9 mouse cellular contexts compared by ENCODE assay signal in genomic region chr11:115807971-115808370, GRCm38 (mm10). TPM values are rescaled to one million over a fixed set of nuclear protein-coding genes. Genes with fewer than 3 reads are reported as not detected.
A peak's percentile ranks its signal among the peaks of the same experiment; 100 is the strongest.
DNase-seq lines count a peak whose midpoint lies in the region; ATAC-seq and TF ChIP-seq lines count a peak whose summit lies in the region.
"Had no signal": no experiment of that assay in that cellular context is flagged by ENCODE, and none has a peak within 500 bp of the region (broad histone marks: within the 10 kb centered on the region; RNA-seq: fewer than 3 reads in every experiment).

No protein-coding gene starts in this region.

- H3K27ac ChIP-seq in heart, embryonic 13.5 days (replicated peaks) = peak overlapping the region; percentile 96
- H3K27ac ChIP-seq in heart, embryonic 14.5 days (replicated peaks in 1 of 2; ENCODE audit: control insufficient read depth in 1 of 2, insufficient read depth in 1 of 2, low read depth in 2 of 2, low read length in 2 of 2) = peak overlapping the region; percentile 91 to 93
- H3K27ac ChIP-seq in midbrain, embryonic 12.5 days (replicated peaks) = peak overlapping the region; percentile 39

- no peaks in the 10 kb centered on the region for H3K9me3 ChIP-seq in heart, embryonic 13.5 days
- no peaks in the 10 kb centered on the region for H3K9me3 ChIP-seq in heart, embryonic 14.5 days (ENCODE audit: control insufficient read depth, low read length)
- no peaks in the 10 kb centered on the region for H3K9me3 ChIP-seq in midbrain, embryonic 12.5 days

- no peak for TF ChIP-seq POLR2A in brain, embryonic 14.5 days (IDR thresholded peaks at IDR 0.05; ENCODE audit: borderline replicate concordance, extremely low read depth, insufficient read depth, insufficient read length, poor library complexity, severe bottlenecking)

- H3K4me1 ChIP-seq in heart, embryonic 13.5 days = peaks cover 77% of the 10 kb centered on the region
- H3K4me1 ChIP-seq in heart, embryonic 14.5 days (ENCODE audit: control insufficient read depth in 2 of 2, insufficient read depth in 2 of 2, low read length in 2 of 2) = peaks cover 46 to 53% of the 10 kb centered on the region in 2 experiments
- peaks cover 59% of the 10 kb centered on the region for H3K4me1 ChIP-seq in midbrain, embryonic 12.5 days

- WGBS in heart, embryonic 13.5 days = 78% methylated on average over 11 of the region's 11 CpGs
- WGBS in heart, embryonic 14.5 days = 67% methylated on average over 11 of the region's 11 CpGs
- WGBS in midbrain, embryonic 12.5 days = 59% methylated on average over 11 of the region's 11 CpGs

- no peaks in the 10 kb centered on the region for H3K27me3 ChIP-seq in heart, embryonic 13.5 days (replicated peaks)
- H3K27me3 ChIP-seq in heart, embryonic 14.5 days (ENCODE audit: control insufficient read depth, insufficient read depth, low read length) = no peaks in the 10 kb centered on the region
- H3K27me3 ChIP-seq in midbrain, embryonic 12.5 days = no peaks in the 10 kb centered on the region

- peak overlapping the region; percentile 97 for H3K9ac ChIP-seq in heart, embryonic 13.5 days
- peak overlapping the region; percentile 89; the same call in 1 of the 2 replicates for H3K9ac ChIP-seq in heart, embryonic 14.5 days (ENCODE audit: low read length)
- H3K9ac ChIP-seq in midbrain, embryonic 12.5 days (replicated peaks) = no peak overlapping the region

- intact Hi-C loops in heart, postnatal 25 days (cut with DNase I) = no loop called here

- H3K4me3 ChIP-seq in heart, embryonic 13.5 days = 0 out of 2 replicates have a peak overlapping the region, but pooled peaks have one; percentile 93
- H3K4me3 ChIP-seq in heart, embryonic 14.5 days (ENCODE audit: control insufficient read depth in 1 of 2, insufficient read depth in 1 of 2, low read depth in 1 of 2, low read length in 2 of 2) = no peak overlapping the region
- no peak overlapping the region for H3K4me3 ChIP-seq in midbrain, embryonic 12.5 days

- ATAC-seq in heart, embryonic 13.5 days (ENCODE audit: extremely low read depth, insufficient number of reproducible peaks, low FRiP score, low TSS enrichment) = no peak
- ATAC-seq in heart, embryonic 14.5 days (ENCODE audit: insufficient number of reproducible peaks, insufficient read depth, low FRiP score, low read depth) = no peak
- ATAC-seq in midbrain, embryonic 12.5 days (ENCODE audit: low FRiP score, low read depth) = no peak
- ATAC-seq: activated CD4-positive, CD25-positive, alpha-beta regulatory T cell, adult 4 months had no signal

- TF ChIP-seq CTCF in brain, embryonic 14.5 days (IDR thresholded peaks at IDR 0.05; ENCODE audit: borderline replicate concordance, extremely low read depth, insufficient read depth, insufficient read length) = no peak

- peak overlapping the region; percentile 92 for H3K4me2 ChIP-seq in heart, embryonic 13.5 days
- peak overlapping the region; percentile 97 for H3K4me2 ChIP-seq in heart, embryonic 14.5 days (ENCODE audit: low read length)
- no peak overlapping the region for H3K4me2 ChIP-seq in midbrain, embryonic 12.5 days (replicated peaks)

- DNase-seq in heart, postnatal 25 days (ENCODE audit: low spot score) = no peak
- peak; percentile 73 for DNase-seq in brain, embryonic 14.5 days (ENCODE audit: low read depth)
- DNase-seq in natural killer cell, adult 2 months (ENCODE audit: low spot score in 2 of 2) = no peak
- DNase-seq in urinary bladder, postnatal 36 days (ENCODE audit: low spot score in 2 of 2) = no peak
- no peak for DNase-seq in spleen, adult 18-20 months

- H3K36me3 ChIP-seq in heart, embryonic 13.5 days = peaks cover 73% of the 10 kb centered on the region
- peaks cover 68% of the 10 kb centered on the region for H3K36me3 ChIP-seq in heart, embryonic 14.5 days (ENCODE audit: control insufficient read depth, insufficient read depth, low read length)
- peaks cover 56% of the 10 kb centered on the region for H3K36me3 ChIP-seq in midbrain, embryonic 12.5 days

RNA-seq across cellular contexts. Expression of gene Caskin2, which starts 5.5 kb away (rescaled TPM):
- 20.0 and 20.1 TPM in 2 replicates for polyA plus RNA-seq in heart, embryonic 13.5 days (2015; fragmentation: Nextera tagmentation; extraction: Ambion mirVana)
- total RNA-seq in heart, postnatal 25 days (2021) = 10 to 100 TPM; 41.8 to 52.2 TPM
- 24.7 and 24.8 TPM in 2 replicates for polyA plus RNA-seq in brain, embryonic 14.5 days (2012; rRNA removed)
- polyA plus RNA-seq in heart, embryonic 14.5 days (2014; fragmentation: Nextera tagmentation; extraction: Ambion mirVana) = 21.0 and 21.1 TPM in 2 replicates
- polyA plus RNA-seq in midbrain, embryonic 12.5 days (2016; fragmentation: Nextera tagmentation; extraction: Ambion mirVana) = 15.5 and 17.0 TPM in 2 replicates

RNA-seq across cellular contexts. Expression of gene Tsen54, which starts 6.6 kb away (rescaled TPM):
- 24.4 and 27.5 TPM in 2 replicates for polyA plus RNA-seq in heart, embryonic 13.5 days (2015; fragmentation: Nextera tagmentation; extraction: Ambion mirVana)
- total RNA-seq in heart, postnatal 25 days (2021) = 1 to 10 TPM; 9.1 to 9.2 TPM
- 24.2 and 36.4 TPM in 2 replicates for polyA plus RNA-seq in brain, embryonic 14.5 days (2012; rRNA removed)
- 18.9 and 24.2 TPM in 2 replicates for polyA plus RNA-seq in heart, embryonic 14.5 days (2014; fragmentation: Nextera tagmentation; extraction: Ambion mirVana)
- polyA plus RNA-seq in midbrain, embryonic 12.5 days (2016; fragmentation: Nextera tagmentation; extraction: Ambion mirVana) = 27.9 and 30.9 TPM in 2 replicates

RNA-seq across cellular contexts. Expression of gene Llgl2, which starts 15.9 kb away (rescaled TPM):
- polyA plus RNA-seq in heart, embryonic 13.5 days (2015; fragmentation: Nextera tagmentation; extraction: Ambion mirVana) = 18.9 and 19.0 TPM in 2 replicates
- 10 to 100 TPM; 15.1 to 21.5 TPM for total RNA-seq in heart, postnatal 25 days (2021)
- polyA plus RNA-seq in brain, embryonic 14.5 days (2012; rRNA removed) = 1.5 and 2.5 TPM in 2 replicates
- 14.5 and 15.5 TPM in 2 replicates for polyA plus RNA-seq in heart, embryonic 14.5 days (2014; fragmentation: Nextera tagmentation; extraction: Ambion mirVana)
- 3.7 and 4.4 TPM in 2 replicates for polyA plus RNA-seq in midbrain, embryonic 12.5 days (2016; fragmentation: Nextera tagmentation; extraction: Ambion mirVana)

RNA-seq across cellular contexts. Expression of gene Tmem94, which starts 42.7 kb away (rescaled TPM):
- polyA plus RNA-seq in heart, embryonic 13.5 days (2015; fragmentation: Nextera tagmentation; extraction: Ambion mirVana) = 34.3 and 39.4 TPM in 2 replicates
- 100 to 1,000 TPM; 102 to 110 TPM for total RNA-seq in heart, postnatal 25 days (2021)
- 56.0 and 61.9 TPM in 2 replicates for polyA plus RNA-seq in brain, embryonic 14.5 days (2012; rRNA removed)
- polyA plus RNA-seq in heart, embryonic 14.5 days (2014; fragmentation: Nextera tagmentation; extraction: Ambion mirVana) = 27.1 and 28.7 TPM in 2 replicates
- polyA plus RNA-seq in midbrain, embryonic 12.5 days (2016; fragmentation: Nextera tagmentation; extraction: Ambion mirVana) = 42.4 and 47.0 TPM in 2 replicates

RNA-seq across cellular contexts. Expression of gene Myo15b, which starts 50.2 kb away (rescaled TPM):
- 0.17 and 0.27 TPM in 2 replicates for polyA plus RNA-seq in heart, embryonic 13.5 days (2015; fragmentation: Nextera tagmentation; extraction: Ambion mirVana)
- under 1 TPM in 1 of 2 experiments, not detected in 1; 0.08 TPM for total RNA-seq in heart, postnatal 25 days (2021)
- 0.14 and 0.23 TPM in 2 replicates for polyA plus RNA-seq in brain, embryonic 14.5 days (2012; rRNA removed)
- polyA plus RNA-seq in heart, embryonic 14.5 days (2014; fragmentation: Nextera tagmentation; extraction: Ambion mirVana) = 0.09 and 0.22 TPM in 2 replicates
- polyA plus RNA-seq in midbrain, embryonic 12.5 days (2016; fragmentation: Nextera tagmentation; extraction: Ambion mirVana) = 0.13 and 0.37 TPM in 2 replicates
- polyA plus RNA-seq: activated CD4-positive, CD25-positive, alpha-beta regulatory T cell, adult 4 months had no signal

Comparison
In these comparisons a context has a peak if more than half of its experiments do, and no peak if none do; other contexts are left out.
1. H3K27ac ChIP-seq: peak in every context shown above with its lines; median percentile 96 in heart, embryonic 13.5 days; 92 in heart, embryonic 14.5 days; 39 in midbrain, embryonic 12.5 days.